Mouse (Mus musculus) mature B cell (primary cell): ENCODE results near the gene Gm49394.

Experiments
- in situ Hi-C: fragments of 300-500 bp; cut with MboI; formaldehyde crosslinking; loops from 2 replicates; pipeline ENCODE4 v1.14.3; 2019

Gene Gm49394

GRCm38 (mm10) chr7:142669751-142670625 lies at the start of gene Gm49394:
TSS of gene Gm49394 (minus strand) at chr7:142669942.
- in situ Hi-C loops: loop anchor here (10.0 kb wide), 1 partner anchor 335 kb away; no protein-coding TSS in a partner anchor

- in situ Hi-C loops: no loop called here
Observed at GRCm38 (mm10) chr7:142714783-142715498, 45.2 kb upstream of the Gm49394 start.

GRCm38 (mm10) chr7:142706873-142707272 lies 37.1 kb upstream of the Gm49394 start:
- in situ Hi-C loops: no loop called here

GRCm38 (mm10) chr7:142699334-142699860 lies 29.7 kb upstream of the Gm49394 start:
- in situ Hi-C loops: no loop called here

- in situ Hi-C loops: loop anchor here (10.0 kb wide), 1 partner anchor 344 kb away; no protein-coding TSS in a partner anchor
Observed at GRCm38 (mm10) chr7:142678611-142679010, 8.9 kb upstream of the Gm49394 start.

- in situ Hi-C loops: loop anchor here (10.0 kb wide), 1 partner anchor 341 kb away; no protein-coding TSS in a partner anchor
Observed at GRCm38 (mm10) chr7:142675644-142676043, 5.9 kb upstream of the Gm49394 start.

- in situ Hi-C loops: loop anchor here (10.0 kb wide), 1 partner anchor 340 kb away; no protein-coding TSS in a partner anchor
Observed at GRCm38 (mm10) chr7:142675141-142675540, 5.4 kb upstream of the Gm49394 start.

GRCm38 (mm10) chr7:142672120-142672519 lies 2.4 kb upstream of the Gm49394 start:
- in situ Hi-C loops: loop anchor here (10.0 kb wide), 1 partner anchor 337 kb away; no protein-coding TSS in a partner anchor

- in situ Hi-C loops: loop anchor here (10.0 kb wide), 1 partner anchor 336 kb away; no protein-coding TSS in a partner anchor
Observed at GRCm38 (mm10) chr7:142671067-142671466, 1.3 kb upstream of the Gm49394 start.

- in situ Hi-C loops: no loop called here
Observed at GRCm38 (mm10) chr7:142668328-142668727, 1.4 kb downstream of the Gm49394 start.

- in situ Hi-C loops: no loop called here
Observed at GRCm38 (mm10) chr7:142667521-142667920, 2.2 kb downstream of the Gm49394 start.

- in situ Hi-C loops: no loop called here
Observed at GRCm38 (mm10) chr7:142666659-142667058, 3.1 kb downstream of the Gm49394 start, which contains the start of gene Igf2. TSS of gene Igf2 (minus strand) at chr7:142666816.

GRCm38 (mm10) chr7:142666109-142666508 lies 3.6 kb downstream of the Gm49394 start:
- in situ Hi-C loops: no loop called here

- in situ Hi-C loops: no loop called here
Observed at GRCm38 (mm10) chr7:142665364-142665763, 4.4 kb downstream of the Gm49394 start.

GRCm38 (mm10) chr7:142664465-142665029 lies 5.2 kb downstream of the Gm49394 start:
- in situ Hi-C loops: no loop called here

GRCm38 (mm10) chr7:142663931-142664421 lies 5.8 kb downstream of the Gm49394 start:
- in situ Hi-C loops: no loop called here

GRCm38 (mm10) chr7:142663151-142663550 lies 6.6 kb downstream of the Gm49394 start:
- in situ Hi-C loops: no loop called here

- in situ Hi-C loops: no loop called here
Observed at GRCm38 (mm10) chr7:142661811-142662210, 7.9 kb downstream of the Gm49394 start.

- in situ Hi-C loops: no loop called here
Observed at GRCm38 (mm10) chr7:142661046-142661445, 8.7 kb downstream of the Gm49394 start.

- in situ Hi-C loops: no loop called here
Observed at GRCm38 (mm10) chr7:142660651-142660945, 9.1 kb downstream of the Gm49394 start.

GRCm38 (mm10) chr7:142659767-142660650 lies 9.7 kb downstream of the Gm49394 start:
- in situ Hi-C loops: no loop called here
